Mouse (Mus musculus): ENCODE data around the gene Aagab. TPM values are rescaled to one million over a fixed set of nuclear protein-coding genes. Genes with fewer than 3 reads are reported as not detected.

The Aagab gene
- 47.1 and 51.2 TPM in 2 replicates for polyA plus RNA-seq (2015; fragmentation: Nextera tagmentation; extraction: Ambion mirVana)

DNA sequence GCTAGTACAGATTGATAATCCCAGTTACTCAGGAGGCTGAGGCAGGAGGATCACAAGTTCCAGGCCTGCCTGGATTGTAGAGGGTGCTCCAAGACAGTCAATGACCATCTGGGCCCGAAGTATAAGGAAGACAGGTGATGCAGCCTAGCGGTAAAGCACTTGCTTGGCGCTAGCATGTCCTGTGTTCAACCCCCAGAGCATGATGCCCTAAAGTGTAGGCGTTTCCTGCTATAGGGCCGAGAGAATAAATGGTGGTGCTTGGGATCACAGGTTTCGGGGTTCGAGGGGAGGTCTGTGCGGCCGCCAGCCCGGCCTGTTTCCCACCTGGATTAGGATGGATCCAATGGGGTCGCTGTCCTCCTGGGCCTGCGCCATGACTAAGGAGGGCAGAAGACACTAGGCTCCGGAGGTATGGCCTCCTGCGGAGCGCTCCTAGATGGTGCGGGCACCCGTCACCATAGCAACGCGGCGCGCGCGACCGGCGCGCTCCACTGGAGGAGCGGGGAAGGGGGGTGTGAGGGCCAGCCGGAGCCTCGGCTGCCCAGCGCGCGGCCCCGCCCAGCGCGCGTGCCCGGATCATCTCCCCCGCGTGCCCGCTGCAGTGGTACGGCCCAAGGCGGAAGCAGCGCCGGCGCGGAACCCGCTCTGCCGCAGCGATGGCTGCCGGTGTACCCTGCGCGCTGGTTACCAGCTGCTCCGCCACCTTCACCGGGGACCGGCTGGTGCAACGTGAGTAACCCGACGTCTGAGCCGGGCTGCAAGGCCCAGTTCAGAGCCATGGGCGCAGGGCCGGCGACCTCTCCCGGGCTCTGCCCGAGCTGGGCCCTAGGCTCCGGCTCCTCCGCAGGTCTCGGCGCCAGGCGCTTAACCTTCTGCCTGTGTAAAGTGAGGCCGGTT is at the start of gene Aagab, which contains the start of gene Iqch:
Aagab (plus strand) TSS at position 618 of the 897 bp plus-strand sequence.
Iqch (minus strand) TSS at position 451 of the 897 bp plus-strand sequence.
- peak within 1 kb of the TSS; percentile 92 for H3K4me3 ChIP-seq
- H3K27ac ChIP-seq = no peak within 1 kb of the TSS; the same call in 1 of the 2 replicates

DNA sequence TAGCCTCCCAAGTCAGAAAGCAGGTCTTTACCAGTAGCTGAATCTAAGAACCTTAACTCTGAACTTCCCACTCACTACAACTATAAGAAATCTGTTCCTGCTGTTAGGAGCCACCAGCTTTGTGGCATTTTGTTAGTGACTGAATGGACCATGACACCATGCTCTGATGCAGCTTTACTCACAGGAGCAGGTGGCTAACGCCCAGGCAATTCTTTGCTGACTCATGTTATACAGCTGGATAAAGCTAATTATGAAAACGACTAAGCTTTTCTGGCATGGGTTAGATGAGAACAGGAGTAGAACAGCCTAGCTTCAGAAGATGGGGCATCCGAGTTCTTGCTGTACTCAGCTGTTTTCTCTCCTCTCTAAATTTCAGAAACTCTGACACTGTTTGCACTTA is 48.8 kb upstream of the Aagab start:
- Histone ChIP-seq H3K4me2 (no peak overlapping the region), H3K4me1 (no peaks in the 10 kb centered on the region), H3K4me3 (no peak overlapping the region), H3K36me3 (ENCODE audit: poor library complexity, severe bottlenecking) (no peaks in the 10 kb centered on the region), H3K9ac (no peak overlapping the region), H3K27me3 (peaks cover 26% of the 10 kb centered on the region), H3K27ac (no peak overlapping the region), H3K9me3 (replicated peaks) (no peaks in the 10 kb centered on the region)
- ATAC-seq = no peak
- WGBS = 79% methylated on average over 3 of the region's 3 CpGs

More for the DNA sequence above, at the start of gene Aagab, which contains the start of gene Iqch:
- Histone ChIP-seq H3K9me3 (replicated peaks) (no peaks in the 10 kb centered on the region), H3K4me1 (peaks cover 15% of the 10 kb centered on the region), H3K9ac (peak within 1 kb of the TSS; percentile 91), H3K4me2 (peak within 1 kb of the TSS; percentile 71), H3K27me3 (peaks cover 5% of the 10 kb centered on the region; the same call in 1 of the 2 replicates), H3K36me3 (ENCODE audit: poor library complexity, severe bottlenecking) (no peaks in the 10 kb centered on the region)
- WGBS = 1% methylated on average over 70 of the region's 70 CpGs
- ATAC-seq = peak; percentile 97

DNA sequence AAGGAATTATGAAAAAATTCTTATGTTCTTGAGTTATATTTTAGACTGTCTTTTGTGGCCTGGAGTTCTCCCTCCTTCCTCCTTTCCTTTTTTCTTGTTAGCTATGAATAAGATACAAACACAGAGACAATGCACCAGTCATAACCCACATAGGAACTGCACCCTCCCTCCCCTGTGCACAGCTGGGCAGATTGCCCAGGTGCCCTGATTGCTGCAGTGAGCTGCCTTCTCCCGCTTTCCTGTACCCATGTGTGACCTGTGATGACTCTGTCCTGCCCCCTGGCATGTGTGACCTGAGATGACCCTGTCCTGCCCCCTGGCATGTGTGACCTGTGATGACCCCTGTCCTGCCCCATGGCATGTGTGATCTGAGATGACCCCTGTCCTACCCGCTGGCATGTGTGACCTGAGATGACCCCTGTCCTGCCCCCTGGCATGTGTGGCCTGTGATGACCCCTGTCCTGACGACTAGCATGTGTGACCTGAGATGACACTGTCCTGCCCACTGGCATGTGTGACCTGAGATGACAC is 46.9 kb upstream of the Aagab start:
- H3K27me3 ChIP-seq = peaks cover 23% of the 10 kb centered on the region
- H3K4me1 ChIP-seq = no peaks in the 10 kb centered on the region
- H3K9ac ChIP-seq = no peak overlapping the region
- no peak for ATAC-seq
- no peaks in the 10 kb centered on the region for H3K9me3 ChIP-seq (replicated peaks)
- no peak overlapping the region for H3K4me2 ChIP-seq
- no peak overlapping the region for H3K27ac ChIP-seq
- H3K36me3 ChIP-seq (ENCODE audit: poor library complexity, severe bottlenecking) = no peaks in the 10 kb centered on the region
- 70% methylated on average over 3 of the region's 3 CpGs for WGBS
- H3K4me3 ChIP-seq = no peak overlapping the region

DNA sequence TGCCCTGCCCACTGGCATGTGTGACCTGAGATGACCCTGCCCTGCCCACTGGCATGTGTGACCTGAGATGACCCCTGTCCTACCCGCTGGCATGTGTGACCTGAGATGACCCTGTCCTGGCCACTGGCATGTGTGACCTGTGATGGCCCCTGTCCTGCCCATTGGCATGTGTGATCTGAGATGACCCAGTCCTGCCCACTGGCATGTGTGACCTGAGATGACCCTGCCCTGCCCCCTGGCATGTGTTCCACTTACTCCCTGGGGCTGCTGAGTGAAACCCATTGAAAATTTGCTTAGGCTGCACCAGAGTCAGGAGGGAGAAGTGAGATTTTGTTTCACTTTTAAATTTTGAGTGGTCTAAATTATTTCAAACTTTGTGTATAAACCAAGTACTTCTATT is 46.1 kb upstream of the Aagab start:
- 100% methylated on average over 1 of the region's 1 CpGs for WGBS
- Histone ChIP-seq H3K9ac (no peak overlapping the region), H3K36me3 (ENCODE audit: poor library complexity, severe bottlenecking) (no peaks in the 10 kb centered on the region), H3K27ac (no peak overlapping the region), H3K9me3 (replicated peaks) (no peaks in the 10 kb centered on the region), H3K4me2 (no peak overlapping the region), H3K27me3 (peaks cover 28% of the 10 kb centered on the region), H3K4me3 (no peak overlapping the region), H3K4me1 (no peaks in the 10 kb centered on the region)
- no peak for ATAC-seq

DNA sequence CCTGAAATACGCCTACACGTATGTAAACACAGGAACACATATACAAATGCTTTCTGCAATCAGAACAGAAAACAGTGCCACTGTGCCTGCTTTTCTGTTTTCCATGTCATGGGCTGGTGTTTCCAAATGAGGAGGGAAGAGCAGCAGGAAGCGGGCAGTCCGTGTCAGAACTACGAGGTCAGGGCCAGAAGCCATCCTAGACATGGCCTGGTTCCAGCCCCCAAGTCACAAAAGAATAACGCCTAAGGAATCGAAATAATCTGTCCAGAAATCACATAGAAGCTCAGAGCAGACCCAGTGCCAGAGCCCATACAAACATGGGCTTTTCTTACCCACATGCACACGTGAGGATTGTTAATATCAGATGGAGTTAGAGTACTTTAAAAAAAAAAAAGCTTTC is 45.5 kb upstream of the Aagab start:
- Histone ChIP-seq H3K9me3 (replicated peaks) (no peaks in the 10 kb centered on the region), H3K36me3 (ENCODE audit: poor library complexity, severe bottlenecking) (no peaks in the 10 kb centered on the region), H3K4me2 (no peak overlapping the region), H3K27ac (no peak overlapping the region), H3K4me1 (peaks cover 3% of the 10 kb centered on the region), H3K9ac (no peak overlapping the region), H3K4me3 (no peak overlapping the region), H3K27me3 (peaks cover 34% of the 10 kb centered on the region)
- ATAC-seq = no peak
- 84% methylated on average over 8 of the region's 8 CpGs for WGBS

DNA sequence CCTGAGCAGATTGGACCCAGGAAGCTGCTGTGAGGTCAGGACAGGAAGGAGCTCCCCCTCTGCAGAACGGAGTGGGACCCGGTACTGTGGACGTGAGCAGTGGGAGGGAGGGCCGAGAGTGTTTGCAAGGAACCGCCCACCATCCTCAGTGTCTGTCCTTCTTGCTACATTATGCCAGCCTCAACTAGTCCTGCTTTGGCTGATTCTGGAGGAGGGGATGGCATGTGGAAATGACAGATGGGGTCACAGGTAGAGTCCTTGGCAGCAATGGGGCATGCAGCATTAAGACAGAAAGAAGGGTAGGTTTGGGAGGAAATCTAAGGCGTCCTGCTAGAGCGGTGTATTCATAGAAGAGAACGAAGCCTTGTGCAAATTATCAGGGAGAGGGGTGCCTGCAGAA is 40.5 kb upstream of the Aagab start:
- H3K9me3 ChIP-seq (replicated peaks) = no peaks in the 10 kb centered on the region
- no peak overlapping the region for H3K9ac ChIP-seq
- H3K4me1 ChIP-seq = peaks cover 16% of the 10 kb centered on the region
- ATAC-seq = no peak
- no peak overlapping the region for H3K4me3 ChIP-seq
- H3K4me2 ChIP-seq = no peak overlapping the region
- no peaks in the 10 kb centered on the region for H3K36me3 ChIP-seq (ENCODE audit: poor library complexity, severe bottlenecking)
- H3K27me3 ChIP-seq = peaks cover 63% of the 10 kb centered on the region
- H3K27ac ChIP-seq = no peak overlapping the region
- 43% methylated on average over 8 of the region's 8 CpGs for WGBS

DNA sequence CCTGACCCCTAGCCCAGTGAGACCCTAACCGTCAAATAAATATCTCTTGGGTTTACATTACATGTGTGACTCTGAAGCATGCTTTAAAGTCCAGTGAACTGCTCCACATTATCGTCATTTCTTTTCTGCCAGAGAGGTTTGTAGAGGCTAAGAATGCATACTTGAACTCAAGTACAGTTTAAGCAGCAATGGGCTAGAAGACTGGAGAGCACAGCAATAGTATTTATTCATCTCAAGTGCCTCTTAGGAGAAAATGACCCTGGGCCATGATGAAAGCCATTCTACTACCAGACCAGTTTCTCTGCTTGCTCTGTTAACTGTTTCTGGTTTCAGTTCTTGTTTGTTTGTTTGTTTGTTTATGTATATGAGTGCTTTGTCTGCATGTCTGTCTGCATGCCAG is 39.0 kb upstream of the Aagab start:
- H3K4me3 ChIP-seq = no peak overlapping the region
- H3K9me3 ChIP-seq (replicated peaks) = no peaks in the 10 kb centered on the region
- peaks cover 24% of the 10 kb centered on the region for H3K4me1 ChIP-seq
- no peaks in the 10 kb centered on the region for H3K36me3 ChIP-seq (ENCODE audit: poor library complexity, severe bottlenecking)
- H3K27ac ChIP-seq = no peak overlapping the region
- H3K27me3 ChIP-seq = peaks cover 62% of the 10 kb centered on the region
- no peak overlapping the region for H3K4me2 ChIP-seq
- no peak for ATAC-seq
- H3K9ac ChIP-seq = no peak overlapping the region
- 77% methylated on average over 2 of the region's 2 CpGs for WGBS

DNA sequence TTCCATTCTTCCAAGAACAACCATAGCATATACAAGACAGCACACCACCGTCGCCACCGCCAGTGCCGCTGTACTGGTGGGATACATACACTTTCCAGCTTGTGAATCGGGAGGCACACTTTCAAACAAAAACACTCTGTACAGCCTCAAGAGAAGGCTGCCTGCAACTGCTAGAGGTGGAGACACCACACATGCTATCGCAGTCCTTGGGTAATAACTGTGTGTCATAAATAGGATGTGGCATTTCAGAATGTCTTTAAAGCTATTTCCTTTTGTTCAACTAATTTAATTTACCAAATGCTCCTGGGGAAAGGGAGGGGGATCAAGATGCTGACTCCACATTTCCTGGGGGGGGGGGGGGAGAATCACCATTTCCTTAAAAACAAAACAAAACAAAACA is 34.1 kb upstream of the Aagab start:
- Histone ChIP-seq H3K27me3 (peaks cover 40% of the 10 kb centered on the region), H3K9me3 (replicated peaks) (no peaks in the 10 kb centered on the region), H3K9ac (no peak overlapping the region; the same call in 1 of the 2 replicates), H3K27ac (no peak overlapping the region), H3K4me1 (peaks cover 24% of the 10 kb centered on the region), H3K36me3 (ENCODE audit: poor library complexity, severe bottlenecking) (no peaks in the 10 kb centered on the region), H3K4me3 (no peak overlapping the region), H3K4me2 (no peak overlapping the region)
- no peak for ATAC-seq
- 73% methylated on average over 6 of the region's 6 CpGs for WGBS

DNA sequence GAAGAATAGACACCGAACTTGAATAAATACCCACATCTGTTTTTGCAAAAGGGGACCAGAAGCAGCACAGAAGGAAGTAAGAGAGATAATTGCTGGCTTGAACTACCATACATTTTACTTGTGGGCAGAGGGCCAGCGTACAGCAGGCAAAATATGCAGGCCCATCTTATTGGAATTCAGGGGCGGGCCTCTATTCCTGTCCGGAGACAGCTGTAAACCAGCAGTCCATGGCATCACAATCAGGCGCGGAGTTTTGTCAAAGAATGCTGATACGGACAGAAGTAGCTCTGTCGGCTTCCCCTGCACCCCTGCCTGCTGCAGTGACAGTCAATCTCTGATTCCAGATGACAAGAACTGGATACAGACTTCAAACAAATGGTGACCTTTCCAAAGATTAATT is 33.7 kb upstream of the Aagab start:
- Histone ChIP-seq H3K27me3 (peaks cover 40% of the 10 kb centered on the region), H3K4me3 (no peak overlapping the region), H3K9me3 (replicated peaks) (no peaks in the 10 kb centered on the region), H3K27ac (no peak overlapping the region), H3K4me2 (peak overlapping the region; percentile 8; the same call in 1 of the 2 replicates), H3K36me3 (ENCODE audit: poor library complexity, severe bottlenecking) (no peaks in the 10 kb centered on the region), H3K4me1 (peaks cover 24% of the 10 kb centered on the region), H3K9ac (no peak overlapping the region)
- 14% methylated on average over 8 of the region's 8 CpGs for WGBS
- ATAC-seq = no peak

DNA sequence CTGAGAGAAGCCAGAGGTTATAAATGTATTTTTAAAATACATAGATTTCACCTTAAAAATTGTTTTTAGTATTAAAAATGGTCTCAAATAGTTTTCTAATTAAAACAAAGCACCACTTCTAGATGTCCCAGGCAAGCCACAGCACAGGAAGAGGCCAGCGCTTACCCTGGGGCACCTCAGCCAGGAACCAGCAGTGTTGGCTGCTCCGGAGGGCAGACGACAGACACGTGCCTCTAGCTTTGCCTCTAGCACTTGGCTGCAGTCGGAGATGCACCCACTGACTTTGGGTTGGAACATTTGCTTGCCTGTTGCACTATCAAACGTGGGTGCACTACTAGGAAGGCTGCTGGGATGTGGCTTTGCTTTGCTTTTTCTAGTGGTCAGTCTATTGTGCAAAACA is 30.6 kb upstream of the Aagab start:
- H3K36me3 ChIP-seq (ENCODE audit: poor library complexity, severe bottlenecking) = no peaks in the 10 kb centered on the region
- WGBS = 47% methylated on average over 6 of the region's 6 CpGs
- H3K27ac ChIP-seq = no peak overlapping the region
- H3K4me3 ChIP-seq = no peak overlapping the region
- no peak overlapping the region for H3K9ac ChIP-seq
- H3K9me3 ChIP-seq (replicated peaks) = no peaks in the 10 kb centered on the region
- peaks cover 20% of the 10 kb centered on the region for H3K4me1 ChIP-seq
- H3K4me2 ChIP-seq = no peak overlapping the region
- ATAC-seq = no peak
- H3K27me3 ChIP-seq = peaks cover 24% of the 10 kb centered on the region; the same call in 1 of the 2 replicates

DNA sequence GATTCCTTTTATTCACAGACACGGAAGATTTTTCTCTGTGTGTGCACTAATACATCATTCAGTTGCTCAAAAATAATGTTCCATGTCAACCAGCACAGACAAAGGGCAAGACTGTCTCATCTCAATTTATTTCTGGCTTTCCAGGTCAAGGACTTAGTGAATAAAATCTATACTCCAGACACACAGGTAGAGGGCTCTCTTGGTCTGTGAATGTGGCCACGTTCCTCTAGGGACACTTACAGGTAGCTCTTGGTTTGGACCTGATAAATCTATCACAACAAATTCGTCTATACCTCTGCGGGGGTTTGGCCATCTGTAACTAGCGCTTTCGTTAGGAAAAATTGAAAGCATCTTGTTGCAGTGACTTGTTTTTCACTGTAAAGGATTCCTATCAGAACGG is 29.6 kb upstream of the Aagab start:
- Histone ChIP-seq H3K9me3 (replicated peaks) (no peaks in the 10 kb centered on the region), H3K4me3 (no peak overlapping the region), H3K27ac (no peak overlapping the region), H3K36me3 (ENCODE audit: poor library complexity, severe bottlenecking) (no peaks in the 10 kb centered on the region), H3K4me2 (no peak overlapping the region), H3K4me1 (peaks cover 18% of the 10 kb centered on the region), H3K27me3 (peaks cover 25% of the 10 kb centered on the region; the same call in 1 of the 2 replicates), H3K9ac (no peak overlapping the region)
- 80% methylated on average over 7 of the region's 7 CpGs for WGBS
- no peak for ATAC-seq

DNA sequence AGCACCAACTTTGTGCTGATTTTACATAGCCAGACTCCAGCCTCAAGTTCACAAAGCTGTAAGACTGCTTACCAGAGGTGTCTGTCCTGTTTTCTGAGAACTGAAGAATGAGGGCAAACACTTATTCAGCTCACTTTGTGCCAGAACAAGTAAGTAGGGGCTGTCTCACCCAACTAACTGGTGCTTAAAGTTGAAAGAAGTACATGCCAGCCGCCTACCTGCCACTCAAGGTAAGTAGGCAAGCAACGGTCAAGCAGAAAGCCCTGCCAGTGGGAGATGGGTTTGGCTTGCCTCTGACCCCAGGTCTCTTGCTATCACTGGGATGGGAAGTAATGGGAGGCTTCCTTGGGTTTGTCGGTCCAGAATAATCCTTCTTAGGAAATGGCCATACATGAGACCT is 25.0 kb upstream of the Aagab start:
- ATAC-seq = no peak
- H3K36me3 ChIP-seq (ENCODE audit: poor library complexity, severe bottlenecking) = no peaks in the 10 kb centered on the region
- WGBS = 90% methylated on average over 3 of the region's 3 CpGs

More for the DNA sequence above, 25.0 kb upstream of the Aagab start:
- Histone ChIP-seq H3K27ac (no peak overlapping the region), H3K9me3 (replicated peaks) (no peaks in the 10 kb centered on the region), H3K9ac (no peak overlapping the region), H3K4me3 (no peak overlapping the region), H3K27me3 (peaks cover 29% of the 10 kb centered on the region), H3K4me1 (no peaks in the 10 kb centered on the region), H3K4me2 (no peak overlapping the region)
